Comparison of ENCODE assay signal across 7 mouse cellular contexts in genomic region chr7:45122561-45123185, GRCm38 (mm10). TPM values are rescaled to one million over a fixed set of nuclear protein-coding genes. Genes with fewer than 3 reads are reported as not detected.
DNase-seq lines count a peak whose midpoint lies in the region; ATAC-seq and TF ChIP-seq lines count a peak whose summit lies in the region.

No protein-coding gene starts in this region.

- ATAC-seq in lung, embryonic 16.5 days (ENCODE audit: low read depth): no peak
- no peak for ATAC-seq in forebrain, embryonic 11.5 days (replicated peaks; ENCODE audit: low FRiP score)

- H3K4me1 ChIP-seq in lung, embryonic 16.5 days (replicated peaks; ENCODE audit: control insufficient read depth, insufficient read depth, low read length): peaks cover 45% of the 10 kb centered on the region
- H3K4me1 ChIP-seq in forebrain, embryonic 11.5 days (replicated peaks; ENCODE audit: control insufficient read depth, insufficient read depth, low read length): peaks cover 28% of the 10 kb centered on the region
- peaks cover 53% of the 10 kb centered on the region for H3K4me1 ChIP-seq in limb, embryonic 10.5 days
- peaks cover 22% of the 10 kb centered on the region for H3K4me1 ChIP-seq in olfactory bulb, adult 2 months (ENCODE audit: control insufficient read depth, insufficient read depth, low read length)

- no peak for DNase-seq in lung, postnatal 36 days
- no peak for DNase-seq in forebrain, embryonic 11.5 days (ENCODE audit: low spot score)
- no peak for DNase-seq in limb, embryonic 10.5 days (ENCODE audit: low spot score)
- no peak for DNase-seq in gastrocnemius, postnatal 14 days
- no peak for DNase-seq in thymus, postnatal 14 days

- H3K4me2 ChIP-seq in lung, embryonic 16.5 days (ENCODE audit: low read depth, low read length): peak overlapping the region; percentile 74
- H3K4me2 ChIP-seq in forebrain, embryonic 11.5 days (ENCODE audit: low read depth, low read length, severe bottlenecking): peak overlapping the region; percentile 76

- no peaks in the 10 kb centered on the region for H3K27me3 ChIP-seq in lung, embryonic 16.5 days (ENCODE audit: control insufficient read depth, insufficient read depth, low read depth, low read length)
- no peaks in the 10 kb centered on the region for H3K27me3 ChIP-seq in forebrain, embryonic 11.5 days (ENCODE audit: control insufficient read depth, insufficient read depth, low read length)
- H3K27me3 ChIP-seq in limb, embryonic 10.5 days (ENCODE audit: low read depth, poor library complexity, severe bottlenecking): no peaks in the 10 kb centered on the region

- H3K9ac ChIP-seq in lung, embryonic 16.5 days (ENCODE audit: low read length): peak overlapping the region; percentile 95
- peak overlapping the region; percentile 99 for H3K9ac ChIP-seq in forebrain, embryonic 11.5 days (ENCODE audit: low read length)

- intact Hi-C loops in gastrocnemius, postnatal 14 days (cut with DNase I; ENCODE audit: low total_unique reads): no loop called here

- no peak for TF ChIP-seq CTCF in olfactory bulb, adult 2 months (IDR thresholded peaks at IDR 0.05; ENCODE audit: insufficient read depth, low read depth, low read length)

- peaks cover 65% of the 10 kb centered on the region for H3K36me3 ChIP-seq in lung, embryonic 16.5 days (ENCODE audit: control insufficient read depth, insufficient read depth, low read length)
- peaks cover 40% of the 10 kb centered on the region for H3K36me3 ChIP-seq in forebrain, embryonic 11.5 days (ENCODE audit: control insufficient read depth, insufficient read depth, low read length)
- peaks cover 85% of the 10 kb centered on the region for H3K36me3 ChIP-seq in limb, embryonic 10.5 days

- no peak overlapping the region for H3K27ac ChIP-seq in lung, embryonic 16.5 days (ENCODE audit: low read length)
- no peak overlapping the region for H3K27ac ChIP-seq in forebrain, embryonic 11.5 days (ENCODE audit: low read depth, low read length)
- peak overlapping the region; percentile 95 for H3K27ac ChIP-seq in limb, embryonic 10.5 days
- H3K27ac ChIP-seq in olfactory bulb, adult 2 months (ENCODE audit: insufficient read depth, low read depth, low read length): no peak overlapping the region

- peak overlapping the region; percentile 82 for H3K4me3 ChIP-seq in lung, embryonic 16.5 days (ENCODE audit: low read length)
- peak overlapping the region; percentile 87 for H3K4me3 ChIP-seq in forebrain, embryonic 11.5 days (ENCODE audit: low read depth, low read length)
- H3K4me3 ChIP-seq in limb, embryonic 10.5 days: peak overlapping the region; percentile 84
- H3K4me3 ChIP-seq in olfactory bulb, adult 2 months (ENCODE audit: insufficient read depth, low read depth, low read length): peak overlapping the region; percentile 74

- TF ChIP-seq POLR2A in olfactory bulb, adult 2 months (IDR thresholded peaks at IDR 0.05; ENCODE audit: insufficient read depth, low read depth, low read length): no peak

- 65% methylated on average over 15 of the region's 15 CpGs for WGBS in lung, embryonic 16.5 days
- WGBS in forebrain, embryonic 11.5 days: 88% methylated on average over 15 of the region's 15 CpGs
- WGBS in limb, embryonic 10.5 days: 83% methylated on average over 15 of the region's 15 CpGs
- 82% methylated on average over 15 of the region's 15 CpGs for WGBS in olfactory bulb, adult 2 months

- no peaks in the 10 kb centered on the region for H3K9me3 ChIP-seq in lung, embryonic 16.5 days (ENCODE audit: control insufficient read depth, low read length)
- H3K9me3 ChIP-seq in forebrain, embryonic 11.5 days (ENCODE audit: control insufficient read depth, low read length): no peaks in the 10 kb centered on the region
- no peaks in the 10 kb centered on the region for H3K9me3 ChIP-seq in limb, embryonic 10.5 days (replicated peaks)

RNA-seq across cellular contexts. Expression of gene Rps11, which starts 1.6 kb away (rescaled TPM):
- 1,430 and 1,443 TPM in 2 replicates for polyA plus RNA-seq in lung, embryonic 16.5 days (2015; fragmentation: Nextera tagmentation; extraction: Ambion mirVana)
- 1,418 and 1,481 TPM in 2 replicates for polyA plus RNA-seq in forebrain, embryonic 11.5 days (2014; fragmentation: Nextera tagmentation; extraction: Ambion mirVana)
- 1,846 and 2,302 TPM in 2 replicates for polyA plus RNA-seq in limb, embryonic 10.5 days (2016; fragmentation: Nextera tagmentation; extraction: Ambion mirVana)
- polyA plus RNA-seq in olfactory bulb, adult 2 months (2012; ENCODE audit: insufficient read depth, insufficient read length, low replicate concordance, missing spikeins): 657 TPM in 1 of 2 replicates, not detected in the other
- 100 to 1,000 TPM; 599 to 696 TPM for total RNA-seq in gastrocnemius, postnatal 14 days (2021)

RNA-seq across cellular contexts. Expression of gene Rpl13a, which starts 5.9 kb away (rescaled TPM):
- polyA plus RNA-seq in lung, embryonic 16.5 days (2015; fragmentation: Nextera tagmentation; extraction: Ambion mirVana): 1,289 and 1,305 TPM in 2 replicates
- polyA plus RNA-seq in forebrain, embryonic 11.5 days (2014; fragmentation: Nextera tagmentation; extraction: Ambion mirVana): 1,136 and 1,164 TPM in 2 replicates
- 1,210 and 1,327 TPM in 2 replicates for polyA plus RNA-seq in limb, embryonic 10.5 days (2016; fragmentation: Nextera tagmentation; extraction: Ambion mirVana)
- polyA plus RNA-seq in olfactory bulb, adult 2 months (2012; ENCODE audit: insufficient read depth, insufficient read length, low replicate concordance, missing spikeins): 1,205 and 1,268 TPM in 2 replicates
- total RNA-seq in gastrocnemius, postnatal 14 days (2021): 100 to 1,000 TPM; 742 to 866 TPM

RNA-seq across cellular contexts. Expression of gene Gm45713, which starts 13.4 kb away (rescaled TPM):
- 0.31 and 0.60 TPM in 2 replicates for polyA plus RNA-seq in lung, embryonic 16.5 days (2015; fragmentation: Nextera tagmentation; extraction: Ambion mirVana)
- polyA plus RNA-seq in forebrain, embryonic 11.5 days (2014; fragmentation: Nextera tagmentation; extraction: Ambion mirVana): 0.45 and 0.55 TPM in 2 replicates
- polyA plus RNA-seq in limb, embryonic 10.5 days (2016; fragmentation: Nextera tagmentation; extraction: Ambion mirVana): not detected in 2 replicates
- polyA plus RNA-seq in olfactory bulb, adult 2 months (2012; ENCODE audit: insufficient read depth, insufficient read length, low replicate concordance, missing spikeins): not detected in 2 replicates
- not detected for total RNA-seq in gastrocnemius, postnatal 14 days (2021)

RNA-seq across cellular contexts. Expression of gene Flt3l, which starts 13.6 kb away (rescaled TPM):
- polyA plus RNA-seq in lung, embryonic 16.5 days (2015; fragmentation: Nextera tagmentation; extraction: Ambion mirVana): 2.4 and 3.0 TPM in 2 replicates
- 1.2 and 1.8 TPM in 2 replicates for polyA plus RNA-seq in forebrain, embryonic 11.5 days (2014; fragmentation: Nextera tagmentation; extraction: Ambion mirVana)
- polyA plus RNA-seq in limb, embryonic 10.5 days (2016; fragmentation: Nextera tagmentation; extraction: Ambion mirVana): 1.4 and 1.5 TPM in 2 replicates
- polyA plus RNA-seq in olfactory bulb, adult 2 months (2012; ENCODE audit: insufficient read depth, insufficient read length, low replicate concordance, missing spikeins): not detected in 2 replicates
- 1 to 10 TPM; 1.9 to 2.5 TPM for total RNA-seq in gastrocnemius, postnatal 14 days (2021)

RNA-seq across cellular contexts. Expression of gene Fcgrt, which starts 19.0 kb away (rescaled TPM):
- 93.7 and 97.1 TPM in 2 replicates for polyA plus RNA-seq in lung, embryonic 16.5 days (2015; fragmentation: Nextera tagmentation; extraction: Ambion mirVana)
- polyA plus RNA-seq in forebrain, embryonic 11.5 days (2014; fragmentation: Nextera tagmentation; extraction: Ambion mirVana): 7.1 and 7.3 TPM in 2 replicates
- polyA plus RNA-seq in limb, embryonic 10.5 days (2016; fragmentation: Nextera tagmentation; extraction: Ambion mirVana): 5.2 and 7.8 TPM in 2 replicates
- polyA plus RNA-seq in olfactory bulb, adult 2 months (2012; ENCODE audit: insufficient read depth, insufficient read length, low replicate concordance, missing spikeins): not detected in 2 replicates
- total RNA-seq in gastrocnemius, postnatal 14 days (2021): 10 to 100 TPM; 62.5 to 64.4 TPM
